Mouse (Mus musculus) midbrain, embryonic 16.5 days (tissue): ENCODE measurements around the gene Orm3. TPM values are rescaled to one million over a fixed set of nuclear protein-coding genes. Genes with fewer than 3 reads are reported as not detected.

Source experiments
- ATAC-seq: fragments of 200-750 bp; cut with Nextera tagmentation; 2 replicates; pipeline ENCODE4 v1.8.0; 2017; ENCODE audit warnings: moderate TSS enrichment
- H3K27ac ChIP-seq: fragments of 300-500 bp; sonication (generic); 2 replicates; pipeline ENCODE4 v1.5.1; 2014; ENCODE audit warnings: mild to moderate bottlenecking, low read length, mixed read lengths
- H3K27me3 ChIP-seq: fragments of 300-500 bp; sonication (generic); 2 replicates; pipeline ENCODE4 v1.6.1; 2014; ENCODE audit warnings: low read depth, low read length, mixed read lengths; ENCODE audit not compliant: control insufficient read depth, insufficient read depth
- H3K36me3 ChIP-seq: fragments of 300-500 bp; sonication (generic); 2 replicates; pipeline ENCODE4 v1.6.1; 2014; ENCODE audit warnings: mild to moderate bottlenecking, low read length, moderate library complexity, mixed read lengths; ENCODE audit not compliant: control insufficient read depth, insufficient read depth
- H3K4me1 ChIP-seq: fragments of 300-500 bp; sonication (generic); 2 replicates; pipeline ENCODE4 v1.6.1; 2014; ENCODE audit warnings: mild to moderate bottlenecking, low read length, mixed read lengths; ENCODE audit not compliant: control insufficient read depth, insufficient read depth
- H3K4me2 ChIP-seq: fragments of 300-500 bp; sonication (generic); 2 replicates; pipeline ENCODE4 v1.6.1; 2014; ENCODE audit warnings: mild to moderate bottlenecking, low read length, mixed read lengths
- H3K4me3 ChIP-seq: fragments of 300-500 bp; sonication (generic); 2 replicates; pipeline ENCODE4 v1.5.1; 2014; ENCODE audit warnings: low read depth, mild to moderate bottlenecking, low read length, moderate library complexity, mixed read lengths
- H3K9ac ChIP-seq: fragments of 300-500 bp; sonication (generic); 2 replicates; pipeline ENCODE4 v1.6.1; 2014; ENCODE audit warnings: low read depth, low read length, mixed read lengths
- H3K9me3 ChIP-seq: fragments of 300-500 bp; sonication (generic); replicated peaks from 2 replicates; pipeline ENCODE4 v1.6.1; 2014; ENCODE audit warnings: mild to moderate bottlenecking, low read length, mixed read lengths; ENCODE audit not compliant: control insufficient read depth, poor library complexity, severe bottlenecking
- WGBS: fragments of 180-500 bp; shearing (Covaris S2); extraction: QIAGEN DNeasy Blood & Tissue Kit; methylation state at CpG from one replicate; pipeline ENCODE4 v1.1.7; 2014; 5-methylcytosine and 5-hydroxymethylcytosine counted together
- polyA plus RNA-seq: library from polyadenylated mRNA; unstranded; fragments of >200 nt; fragmentation: Nextera tagmentation; extraction: Ambion mirVana; gene quantifications from 2 replicates; pipeline ENCODE4 v1.2.1, GENCODE M21; 2015

The Orm3 gene
- polyA plus RNA-seq, 1 experiment from 2014 or later, result not detected

- Histone ChIP-seq H3K9ac (no peak overlapping the region), H3K4me1 (no peaks in the 10 kb centered on the region), H3K4me3 (no peak overlapping the region), H3K27me3 (no peaks in the 10 kb centered on the region), H3K4me2 (no peak overlapping the region), H3K9me3 (no peaks in the 10 kb centered on the region), H3K27ac (no peak overlapping the region), H3K36me3 (no peaks in the 10 kb centered on the region)
- 60% methylated on average over 2 of the region's 2 CpGs for WGBS
- no peak for ATAC-seq
Observed at GRCm38 (mm10) chr4:63356981-63357570, 1.1 kb downstream of the Orm3 start.

- no peaks in the 10 kb centered on the region for H3K9me3 ChIP-seq
- H3K27ac ChIP-seq, result no peak overlapping the region
- no peaks in the 10 kb centered on the region for H3K27me3 ChIP-seq
- no peak overlapping the region for H3K4me2 ChIP-seq
- WGBS, result 72% methylated on average over 6 of the region's 6 CpGs
- no peaks in the 10 kb centered on the region for H3K4me1 ChIP-seq
- H3K36me3 ChIP-seq, result no peaks in the 10 kb centered on the region
- H3K4me3 ChIP-seq, result no peak overlapping the region
- H3K9ac ChIP-seq, result no peak overlapping the region
- ATAC-seq, result no peak
Observed at GRCm38 (mm10) chr4:63359861-63360260, 3.9 kb downstream of the Orm3 start.

GRCm38 (mm10) chr4:63362150-63362549 is 6.2 kb downstream of the Orm3 start, which contains the start of gene Orm2:
TSS of gene Orm2 (plus strand) at chr4:63362449.
- no peak for ATAC-seq

GRCm38 (mm10) chr4:63368577-63368976 is 12.6 kb downstream of the Orm3 start:
- Histone ChIP-seq H3K36me3 (0 out of 2 replicates have a peak, but pooled peaks cover 2% of the 10 kb centered on the region), H3K9me3 (no peaks in the 10 kb centered on the region), H3K4me1 (no peaks in the 10 kb centered on the region), H3K9ac (no peak overlapping the region), H3K27me3 (no peaks in the 10 kb centered on the region), H3K4me3 (no peak overlapping the region), H3K27ac (no peak overlapping the region), H3K4me2 (no peak overlapping the region)
- WGBS, result 14% methylated on average over 4 of the region's 4 CpGs
- peak; percentile 43; the same call in 1 of the 2 replicates for ATAC-seq

More at GRCm38 (mm10) chr4:63362150-63362549, 6.2 kb downstream of the Orm3 start, which contains the start of gene Orm2:
- H3K9me3 ChIP-seq, result no peaks in the 10 kb centered on the region
- no peak within 1 kb of the TSS for H3K9ac ChIP-seq
- H3K36me3 ChIP-seq, result no peaks in the 10 kb centered on the region
- H3K27me3 ChIP-seq, result no peaks in the 10 kb centered on the region
- 91% methylated on average over 5 of the region's 5 CpGs for WGBS
- H3K27ac ChIP-seq, result no peak within 1 kb of the TSS
- H3K4me3 ChIP-seq, result no peak within 1 kb of the TSS
- no peak within 1 kb of the TSS for H3K4me2 ChIP-seq
- no peaks in the 10 kb centered on the region for H3K4me1 ChIP-seq

GRCm38 (mm10) chr4:63370897-63371296 is 14.9 kb downstream of the Orm3 start:
- no peaks in the 10 kb centered on the region for H3K27me3 ChIP-seq
- H3K27ac ChIP-seq, result no peak overlapping the region
- 0 out of 2 replicates have a peak overlapping the region, but pooled peaks have one; percentile 25 for H3K9ac ChIP-seq
- H3K4me2 ChIP-seq, result no peak overlapping the region
- H3K36me3 ChIP-seq, result 0 out of 2 replicates have a peak, but pooled peaks cover 2% of the 10 kb centered on the region
- H3K4me3 ChIP-seq, result no peak overlapping the region
- no peaks in the 10 kb centered on the region for H3K9me3 ChIP-seq
- WGBS, result 35% methylated on average over 7 of the region's 7 CpGs
- no peaks in the 10 kb centered on the region for H3K4me1 ChIP-seq
- no peak for ATAC-seq

GRCm38 (mm10) chr4:63371890-63372289 is 15.9 kb downstream of the Orm3 start:
- ATAC-seq, result no peak
- no peaks in the 10 kb centered on the region for H3K27me3 ChIP-seq
- H3K36me3 ChIP-seq, result 0 out of 2 replicates have a peak, but pooled peaks cover 2% of the 10 kb centered on the region

GRCm38 (mm10) chr4:63373404-63373803 is 17.4 kb downstream of the Orm3 start:
- Histone ChIP-seq H3K9me3 (no peaks in the 10 kb centered on the region), H3K27me3 (no peaks in the 10 kb centered on the region), H3K36me3 (0 out of 2 replicates have a peak, but pooled peaks cover 2% of the 10 kb centered on the region), H3K4me3 (no peak overlapping the region), H3K9ac (no peak overlapping the region), H3K4me2 (no peak overlapping the region), H3K4me1 (no peaks in the 10 kb centered on the region; the same call in 1 of the 2 replicates), H3K27ac (no peak overlapping the region)
- no peak for ATAC-seq
- WGBS, result 92% methylated on average over 8 of the region's 8 CpGs

More at GRCm38 (mm10) chr4:63371890-63372289, 15.9 kb downstream of the Orm3 start:
- H3K4me1 ChIP-seq, result no peaks in the 10 kb centered on the region; the same call in 1 of the 2 replicates
- no peak overlapping the region for H3K4me3 ChIP-seq
- no peak overlapping the region for H3K27ac ChIP-seq
- 57% methylated on average over 3 of the region's 3 CpGs for WGBS
- H3K9ac ChIP-seq, result no peak overlapping the region
- no peak overlapping the region for H3K4me2 ChIP-seq
- H3K9me3 ChIP-seq, result no peaks in the 10 kb centered on the region

GRCm38 (mm10) chr4:63374331-63374730 is 18.4 kb downstream of the Orm3 start:
- no peaks in the 10 kb centered on the region for H3K9me3 ChIP-seq
- WGBS, result 88% methylated on average over 12 of the region's 12 CpGs
- ATAC-seq, result no peak

GRCm38 (mm10) chr4:63375367-63375766 is 19.4 kb downstream of the Orm3 start:
- Histone ChIP-seq H3K9ac (no peak overlapping the region), H3K27ac (no peak overlapping the region), H3K4me3 (no peak overlapping the region), H3K9me3 (no peaks in the 10 kb centered on the region), H3K27me3 (no peaks in the 10 kb centered on the region), H3K4me1 (no peaks in the 10 kb centered on the region; the same call in 1 of the 2 replicates), H3K4me2 (no peak overlapping the region), H3K36me3 (no peaks in the 10 kb centered on the region; the same call in 1 of the 2 replicates)
- WGBS, result 59% methylated on average over 1 of the region's 1 CpGs
- peak; percentile 27 for ATAC-seq

More at GRCm38 (mm10) chr4:63374331-63374730, 18.4 kb downstream of the Orm3 start:
- H3K4me2 ChIP-seq, result no peak overlapping the region
- H3K4me1 ChIP-seq, result no peaks in the 10 kb centered on the region; the same call in 1 of the 2 replicates
- no peaks in the 10 kb centered on the region for H3K27me3 ChIP-seq
- 0 out of 2 replicates have a peak, but pooled peaks cover 2% of the 10 kb centered on the region for H3K36me3 ChIP-seq
- no peak overlapping the region for H3K4me3 ChIP-seq
- no peak overlapping the region for H3K27ac ChIP-seq
- no peak overlapping the region for H3K9ac ChIP-seq
